Mouse (Mus musculus): Measurements from ENCODE around the gene Gsn.

Gsn gene

GRCm38 (mm10) chr2:35255885-35256833 is at the start of gene Gsn:
Gene Gsn, plus strand, starts transcription at chr2:35256380.
- peak; percentile 86 for DNase-seq (ENCODE audit: low spot score)

DNA sequence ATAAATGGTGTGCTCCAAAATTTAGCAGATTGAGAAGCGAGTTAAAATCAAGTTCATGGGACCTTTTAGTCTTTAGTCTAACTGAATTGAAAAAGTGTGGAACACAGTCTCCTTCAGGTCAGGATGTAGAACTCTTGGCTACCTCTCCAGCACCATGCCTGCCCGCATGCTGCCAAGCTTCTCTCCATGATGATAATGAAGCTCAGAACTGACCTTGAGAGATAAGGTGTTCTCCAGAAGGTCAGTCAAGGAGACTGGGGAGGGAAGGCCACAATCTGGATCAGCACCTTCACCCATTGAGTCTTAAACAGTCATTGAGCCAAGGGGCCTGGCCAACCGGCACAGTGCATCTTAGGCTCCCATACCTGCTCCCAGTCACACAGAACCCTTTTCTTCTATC is 49.4 kb upstream of the Gsn start:
- no peak for DNase-seq (ENCODE audit: low spot score)

DNA sequence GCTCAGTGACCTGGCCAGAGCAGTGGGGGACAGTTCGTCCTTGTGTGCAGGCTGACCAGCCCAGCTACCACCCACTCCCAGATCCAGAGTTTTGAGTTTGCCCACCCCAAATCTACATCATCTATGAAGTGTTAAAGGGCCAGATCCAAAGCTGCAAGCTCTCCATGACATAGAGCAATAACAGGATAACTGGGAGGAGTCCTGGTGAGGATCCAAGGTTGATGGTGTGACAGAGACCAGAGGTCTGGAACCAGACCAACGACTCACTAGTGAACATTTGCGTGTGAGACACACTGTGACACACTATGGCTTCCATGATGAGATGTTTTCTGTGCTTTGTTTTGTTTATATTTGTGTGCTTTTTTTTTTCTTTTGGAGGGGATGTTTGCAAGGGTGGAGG is 48.1 kb upstream of the Gsn start:
- no peak for DNase-seq (ENCODE audit: low spot score)

DNA sequence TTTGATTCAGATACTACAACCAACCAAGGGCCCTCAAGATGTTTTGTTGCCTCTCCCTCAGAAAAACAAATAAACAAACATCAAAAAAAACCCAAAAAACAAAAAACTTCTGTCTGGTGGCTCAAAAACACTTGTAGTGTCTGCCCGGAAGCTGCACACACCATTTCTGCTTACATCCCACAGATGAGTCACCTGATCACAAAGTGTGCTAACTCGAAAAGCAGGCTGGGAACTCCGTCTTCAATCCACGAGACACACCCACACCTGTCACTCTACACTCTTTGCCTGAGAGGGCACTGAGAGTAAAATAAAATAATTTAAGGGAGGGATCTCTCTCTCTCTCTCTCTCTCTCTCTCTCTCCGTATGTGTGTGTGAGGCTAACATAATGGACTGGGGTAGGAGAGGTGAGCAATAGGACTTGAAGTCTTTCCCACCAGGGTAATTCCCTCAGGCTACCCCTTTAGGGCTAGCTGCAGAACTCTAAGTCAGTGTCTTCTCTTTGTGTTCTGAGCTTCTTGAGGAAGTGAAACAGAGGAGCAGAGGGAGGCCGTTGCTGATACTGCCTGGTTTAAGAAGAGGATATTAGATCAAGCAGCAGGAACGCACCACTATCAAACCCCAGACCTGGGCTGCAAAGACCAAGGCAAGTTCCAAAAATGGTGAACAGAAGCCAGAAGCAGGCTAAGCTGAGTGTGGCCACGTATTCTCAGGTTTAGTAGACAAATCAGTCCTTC is 47.1 kb upstream of the Gsn start:
- DNase-seq (ENCODE audit: low spot score), result peak; percentile 57

- DNase-seq (ENCODE audit: low spot score), result no peak
Measured at GRCm38 (mm10) chr2:35211681-35212080, 44.5 kb upstream of the Gsn start.

DNA sequence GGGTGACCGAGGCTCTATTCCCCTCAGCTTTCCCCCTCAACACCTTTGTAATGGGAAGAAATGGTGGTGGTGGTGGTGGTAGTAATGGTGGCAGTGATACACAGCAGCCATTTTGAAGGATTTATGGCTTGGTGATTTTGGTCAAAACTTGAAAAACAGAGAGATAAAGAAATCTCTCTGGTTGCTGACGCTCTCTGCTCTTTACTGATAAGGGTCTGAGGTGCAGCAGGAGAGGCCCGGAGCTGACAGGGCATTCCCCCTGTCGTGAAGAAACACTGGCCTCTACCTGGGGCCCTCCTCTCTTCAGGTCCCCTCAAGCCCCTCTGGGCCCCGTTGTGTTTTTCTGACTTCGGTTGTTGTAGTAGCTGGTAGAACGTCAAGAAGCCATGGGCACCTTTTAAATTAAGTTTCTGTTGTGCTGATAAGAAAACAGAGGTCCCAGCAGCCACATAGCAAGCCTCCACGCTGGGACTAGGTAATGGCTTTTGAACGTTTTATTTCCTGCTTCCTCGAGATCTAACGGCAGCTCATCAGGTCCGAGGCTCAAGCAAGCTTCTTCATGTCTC is 42.8 kb upstream of the Gsn start:
- DNase-seq (ENCODE audit: low spot score), result no peak

DNA sequence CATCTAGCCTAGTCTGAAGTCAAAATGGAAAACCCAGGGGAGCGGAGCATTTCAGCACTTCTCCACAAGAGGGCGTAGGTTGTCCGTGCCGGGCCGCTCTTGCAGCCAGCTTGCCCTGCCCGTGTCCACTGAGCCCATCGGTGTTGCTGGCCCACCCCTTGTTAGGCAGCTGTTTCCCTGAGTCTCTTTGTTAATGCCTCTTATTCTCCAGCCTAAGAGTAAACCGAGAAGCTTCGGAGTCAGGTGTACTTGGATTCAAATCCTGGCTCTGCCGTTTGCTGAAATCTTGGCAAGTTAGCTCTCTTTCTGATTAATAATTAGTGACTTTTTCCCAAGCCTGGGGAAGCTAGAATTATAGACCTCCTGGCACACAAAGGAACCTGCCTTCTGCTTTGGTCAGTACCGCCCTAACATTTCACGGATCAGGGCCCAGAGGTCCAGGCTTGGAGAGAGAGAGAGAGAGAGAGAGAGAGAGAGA is 41.3 kb upstream of the Gsn start:
- DNase-seq (ENCODE audit: low spot score), result peak; percentile 69

DNA sequence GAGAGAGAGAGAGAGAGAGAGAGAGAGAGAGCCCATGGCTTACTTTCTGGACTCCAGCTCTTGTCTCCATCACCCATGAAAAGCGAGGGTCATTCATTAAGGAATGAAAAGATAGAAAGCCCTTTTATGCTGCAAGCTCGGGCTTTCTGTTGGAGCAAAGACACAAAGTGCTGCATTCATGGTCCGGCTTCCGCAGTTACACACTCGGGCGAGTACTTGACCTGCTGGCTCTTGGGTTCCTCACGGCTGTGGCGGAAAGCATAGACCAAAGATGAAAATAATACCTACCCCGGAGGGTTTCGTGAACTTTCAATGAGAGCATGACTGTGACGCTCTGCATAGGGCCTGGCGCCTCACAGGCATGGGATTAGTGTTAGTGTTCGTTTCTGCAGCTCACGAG is 40.8 kb upstream of the Gsn start:
- no peak for DNase-seq (ENCODE audit: low spot score)

- no peak for DNase-seq (ENCODE audit: low spot score)
Measured at GRCm38 (mm10) chr2:35216701-35217100, 39.5 kb upstream of the Gsn start.

DNA sequence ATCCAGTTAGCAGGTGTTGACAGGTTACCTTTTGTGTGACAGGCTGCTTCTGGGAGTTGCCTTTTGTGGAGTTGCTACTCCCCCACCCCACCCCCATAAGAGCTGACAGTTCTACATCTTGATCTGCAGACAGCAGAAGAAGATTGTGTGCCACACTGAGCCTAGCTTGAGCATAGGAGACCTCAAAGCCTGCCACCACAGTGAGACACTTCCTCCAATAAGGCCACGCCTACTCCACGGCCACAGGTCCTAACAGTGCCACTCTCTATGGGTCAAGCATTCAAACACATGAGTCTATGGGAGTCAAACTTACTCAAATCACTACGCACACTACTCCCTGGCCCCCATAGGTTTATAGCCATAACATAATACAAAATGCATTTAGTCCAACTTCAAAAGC is 37.4 kb upstream of the Gsn start:
- no peak for DNase-seq (ENCODE audit: low spot score)

- DNase-seq (ENCODE audit: low spot score), result no peak
Measured at GRCm38 (mm10) chr2:35222822-35223391, 33.3 kb upstream of the Gsn start.

DNA sequence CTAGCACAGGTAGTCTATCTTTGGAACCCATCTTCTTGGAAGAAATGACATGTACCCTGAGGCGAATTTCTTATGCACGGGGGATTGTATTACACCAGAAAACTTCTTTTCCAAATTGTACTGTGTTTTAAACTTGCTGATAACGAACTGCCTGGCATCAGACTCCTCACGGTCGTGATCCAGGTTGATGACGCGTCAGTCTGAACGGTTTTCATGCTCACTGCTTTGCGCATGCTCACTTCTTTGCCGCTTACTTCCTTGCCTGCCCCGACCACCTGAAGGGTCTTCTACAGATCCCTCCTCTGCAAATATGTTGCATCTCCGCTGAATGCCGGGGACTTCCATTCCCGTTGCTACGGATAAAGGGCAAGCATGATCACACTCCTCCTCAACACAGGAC is 31.9 kb upstream of the Gsn start:
- no peak for DNase-seq (ENCODE audit: low spot score)

GRCm38 (mm10) chr2:35228145-35228544 is 28.0 kb upstream of the Gsn start:
- DNase-seq (ENCODE audit: low spot score), result no peak

DNA sequence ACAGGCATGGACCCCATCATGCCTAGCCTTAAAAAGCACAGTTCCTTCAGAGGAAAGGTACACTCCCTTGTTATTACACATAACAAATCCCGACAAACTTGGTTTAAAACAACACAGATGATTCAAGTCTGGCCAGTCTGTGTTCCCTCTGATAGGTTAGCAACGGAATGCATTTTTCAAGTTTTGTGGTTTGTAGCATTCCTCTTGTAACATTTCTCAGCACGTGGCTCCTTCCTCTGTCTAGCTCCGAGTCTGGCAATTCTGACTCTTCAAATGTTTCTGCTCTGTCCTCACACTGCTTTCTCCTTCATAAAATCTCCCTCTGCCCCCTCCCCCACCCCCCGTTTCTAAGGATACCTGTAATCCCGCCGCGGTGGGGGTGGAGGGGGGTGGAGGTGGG is 26.0 kb upstream of the Gsn start:
- DNase-seq (ENCODE audit: low spot score), result no peak

GRCm38 (mm10) chr2:35231871-35232270 is 24.3 kb upstream of the Gsn start:
- DNase-seq (ENCODE audit: low spot score), result peak; percentile 19

GRCm38 (mm10) chr2:35232595-35233445 is 23.4 kb upstream of the Gsn start:
- DNase-seq (ENCODE audit: low spot score), result peak; percentile 41

DNA sequence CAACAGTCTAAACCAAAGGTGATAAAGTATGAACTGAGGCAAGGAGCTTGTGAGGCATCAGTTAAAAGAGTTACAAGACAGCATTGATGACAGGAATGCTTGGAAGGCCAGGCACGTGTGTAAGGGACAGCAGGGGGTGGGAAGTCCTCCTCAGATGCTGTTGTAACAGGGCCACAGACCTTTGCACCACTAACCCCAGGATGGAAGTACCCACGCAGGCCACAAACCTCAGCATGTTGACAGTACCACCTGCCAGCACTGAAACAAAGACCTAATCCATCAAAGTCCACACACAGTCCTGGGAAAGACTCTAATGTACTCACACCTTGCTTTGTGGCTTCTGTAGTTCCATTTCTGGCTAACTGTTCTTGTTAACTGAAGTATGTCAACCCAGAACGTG is 22.3 kb upstream of the Gsn start:
- DNase-seq (ENCODE audit: low spot score), result no peak

GRCm38 (mm10) chr2:35235021-35235420 is 21.2 kb upstream of the Gsn start:
- DNase-seq (ENCODE audit: low spot score), result no peak

- DNase-seq (ENCODE audit: low spot score), result no peak
Measured at GRCm38 (mm10) chr2:35244241-35244640, 11.9 kb upstream of the Gsn start.

- no peak for DNase-seq (ENCODE audit: low spot score)
Measured at GRCm38 (mm10) chr2:35247763-35248162, 8.4 kb upstream of the Gsn start.

GRCm38 (mm10) chr2:35252733-35253132 is 3.4 kb upstream of the Gsn start:
- no peak for DNase-seq (ENCODE audit: low spot score)

All from T-cell, adult 2 months (primary cell).